Mouse (Mus musculus): ENCODE results near the gene Naxd.

The Naxd gene

DNA sequence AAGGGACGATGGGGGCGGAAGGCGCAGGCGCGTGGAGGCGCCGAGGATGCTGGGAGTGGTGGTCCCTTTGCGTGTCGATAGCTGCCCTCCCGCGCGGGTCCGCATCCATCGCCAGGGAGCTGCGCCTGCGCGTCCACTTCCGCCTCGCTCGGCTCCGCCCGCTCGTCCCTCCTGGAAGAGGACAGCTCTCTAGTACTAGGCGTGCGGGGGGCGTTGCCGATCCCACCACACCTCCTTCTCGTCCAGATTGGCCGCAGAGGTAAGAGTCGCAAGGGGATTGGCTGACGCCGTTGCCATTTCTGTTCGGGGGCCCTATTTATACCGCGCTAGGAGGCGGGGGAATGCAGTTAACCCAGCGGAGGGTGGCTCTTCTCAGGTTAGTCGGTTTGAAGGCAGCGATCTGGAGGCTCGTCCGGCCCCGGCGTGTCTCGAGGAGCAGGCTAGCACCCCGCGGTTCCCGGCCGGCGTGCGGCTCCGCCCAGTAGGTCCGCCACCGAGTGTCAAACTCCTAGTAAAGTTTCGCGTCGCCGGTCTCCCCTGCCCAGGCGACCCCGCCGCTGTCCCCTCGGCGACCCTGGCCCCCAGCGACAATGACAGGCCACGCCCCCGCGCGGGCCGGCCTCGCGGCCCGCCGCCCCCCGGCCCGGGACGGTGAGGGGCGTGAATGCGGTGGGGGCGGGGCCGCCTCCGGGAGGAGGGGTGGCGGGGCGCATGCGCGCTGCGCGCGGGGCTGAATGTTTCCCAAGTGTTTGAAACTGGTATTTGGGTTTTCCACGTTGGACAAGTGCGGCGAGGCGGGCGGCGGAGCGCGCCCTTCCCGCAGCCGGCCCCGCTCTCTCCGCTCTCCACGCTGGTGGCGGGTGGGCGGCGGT is 58.6 kb downstream of the Naxd start:
- peak; percentile 92 to 98 for DNase-seq (ENCODE audit: low spot score in 2 of 2)

DNA sequence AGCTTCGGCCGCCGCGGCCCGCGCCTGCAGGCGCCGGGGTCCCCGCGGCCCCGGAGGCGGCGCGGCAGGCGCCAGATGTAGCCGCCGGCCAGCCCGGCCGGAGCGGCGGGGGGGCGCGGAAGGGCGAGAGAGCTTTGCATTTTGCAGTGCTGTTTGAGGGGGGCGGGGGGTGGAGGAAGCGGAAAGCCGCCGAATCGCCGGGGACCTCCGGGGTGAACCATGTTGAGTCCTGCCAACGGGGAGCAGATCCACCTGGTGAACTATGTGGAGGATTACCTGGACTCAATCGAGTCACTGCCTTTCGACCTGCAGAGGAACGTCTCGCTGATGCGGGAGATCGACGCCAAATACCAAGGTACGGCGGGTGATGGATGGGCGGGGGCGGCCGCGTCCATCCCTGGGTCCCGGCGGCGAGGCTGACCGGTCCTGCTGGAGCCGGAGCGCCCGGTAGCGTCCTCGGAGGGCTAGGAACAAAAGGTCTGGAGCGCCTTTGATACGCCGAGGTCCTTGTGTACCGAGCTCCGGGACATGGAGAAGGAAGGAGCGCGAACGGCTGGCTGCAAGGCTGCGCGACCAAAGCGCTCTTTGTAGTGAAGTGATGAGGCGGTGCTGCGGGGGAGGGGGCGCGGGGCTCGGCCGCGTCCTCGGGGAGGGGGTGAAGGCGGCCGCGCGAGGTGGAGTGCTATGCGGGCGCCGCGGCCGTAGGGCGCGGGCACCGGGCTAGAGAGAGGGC is 59.6 kb downstream of the Naxd start:
- DNase-seq (ENCODE audit: low spot score in 2 of 2), result peak; percentile 73

DNA sequence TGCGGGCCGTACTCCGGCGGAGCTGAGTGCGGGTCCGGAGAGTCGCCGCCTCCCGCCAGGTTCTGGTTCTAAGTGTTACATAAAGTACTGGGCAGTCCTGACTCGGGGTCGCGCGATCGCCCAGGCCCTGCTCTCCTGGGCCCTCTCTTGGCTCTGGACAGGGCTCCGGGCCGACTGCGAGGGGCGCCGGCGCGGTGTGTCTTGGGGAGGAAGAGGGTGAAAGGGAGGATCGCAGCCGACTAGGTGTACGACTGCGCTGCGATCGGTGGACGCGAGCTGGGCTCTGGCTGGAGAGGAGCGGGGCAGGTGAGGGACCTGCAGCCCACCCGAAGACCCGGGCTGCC is 60.1 kb downstream of the Naxd start:
- DNase-seq (ENCODE audit: low spot score in 2 of 2), result no peak

DNA sequence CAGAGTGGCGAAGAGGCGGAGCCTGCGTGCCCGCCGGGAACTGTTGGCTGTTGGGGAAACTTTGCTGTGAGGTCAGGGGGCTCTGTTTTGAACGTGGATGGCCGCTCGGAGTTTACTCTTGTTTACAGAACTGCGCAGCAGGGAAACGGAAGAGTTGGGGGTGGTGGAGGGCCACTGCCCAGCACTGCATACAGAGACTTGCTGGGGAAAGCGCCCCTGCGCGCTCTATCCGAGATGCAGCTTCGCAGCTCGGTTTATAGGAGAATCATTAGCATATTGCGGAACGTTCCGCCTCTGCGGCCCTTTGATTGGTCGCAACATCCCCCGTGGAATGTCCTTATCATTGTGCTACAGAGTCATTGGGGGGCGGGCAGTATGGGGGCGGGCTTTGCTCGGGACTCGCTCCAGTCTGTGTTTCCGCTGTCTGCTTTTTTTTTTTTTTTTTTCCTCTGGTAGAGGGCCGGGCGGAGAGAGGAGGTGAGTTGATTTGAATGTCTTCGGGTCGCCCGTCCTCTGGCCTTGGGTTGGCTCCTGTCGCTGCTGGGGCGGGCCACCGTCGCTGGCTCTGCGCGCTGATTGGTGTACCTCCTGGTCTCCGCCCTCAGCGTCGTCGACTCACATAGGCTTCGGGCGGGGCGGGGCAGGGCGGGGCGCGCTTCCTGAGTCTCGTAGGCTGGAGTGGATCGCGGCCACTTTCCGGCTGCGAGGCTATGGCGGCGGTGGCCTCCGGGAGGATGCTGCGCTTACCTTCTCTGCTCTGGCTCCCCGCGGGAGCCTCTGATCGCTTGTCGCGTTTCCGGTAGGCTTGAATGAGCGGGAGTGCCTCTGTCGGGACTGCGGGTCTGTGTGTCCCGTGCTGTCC is 60.7 kb downstream of the Naxd start:
- peak; percentile 95 to 97 for DNase-seq (ENCODE audit: low spot score in 2 of 2)

DNA sequence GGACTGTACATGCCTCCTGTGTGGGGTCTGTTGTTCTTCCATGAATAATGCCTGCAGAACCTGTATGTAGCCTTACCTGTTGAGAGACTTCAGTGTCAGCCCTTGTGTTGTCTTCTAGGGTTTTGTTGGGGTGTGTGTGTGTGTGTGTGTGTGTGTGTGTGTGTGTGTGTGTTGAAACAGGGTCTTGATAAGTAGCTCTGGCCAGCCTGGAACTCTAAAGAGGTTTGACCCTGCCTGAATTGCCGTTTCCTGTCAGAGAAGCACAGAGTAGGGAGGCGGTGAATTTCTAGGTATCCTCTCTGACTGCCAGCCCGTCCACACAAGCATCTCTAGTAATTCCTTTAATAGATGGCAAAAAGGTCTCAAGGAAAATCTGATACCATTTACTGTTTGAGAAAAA is 62.2 kb downstream of the Naxd start:
- DNase-seq (ENCODE audit: low spot score in 2 of 2), result no peak

DNA sequence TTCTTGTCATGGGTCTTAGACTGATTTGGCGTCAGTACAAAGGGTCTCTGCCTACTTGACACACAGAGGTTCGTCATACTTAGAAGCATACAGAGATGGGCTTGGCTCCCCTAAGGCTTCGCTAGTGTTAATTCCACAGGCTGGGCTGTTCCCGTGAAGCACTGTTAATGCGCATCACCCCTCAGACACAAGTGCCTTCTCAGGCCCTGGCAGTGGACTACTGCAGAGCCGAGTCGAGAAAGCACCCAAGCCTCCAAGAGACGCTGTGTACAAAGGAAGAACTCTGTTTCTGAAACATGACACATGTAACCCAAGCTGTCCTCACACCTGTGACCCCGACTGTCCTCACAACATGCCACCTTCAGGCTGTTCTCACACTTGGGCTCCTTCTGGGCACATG is 62.9 kb downstream of the Naxd start:
- DNase-seq (ENCODE audit: low spot score in 2 of 2), result no peak

DNA sequence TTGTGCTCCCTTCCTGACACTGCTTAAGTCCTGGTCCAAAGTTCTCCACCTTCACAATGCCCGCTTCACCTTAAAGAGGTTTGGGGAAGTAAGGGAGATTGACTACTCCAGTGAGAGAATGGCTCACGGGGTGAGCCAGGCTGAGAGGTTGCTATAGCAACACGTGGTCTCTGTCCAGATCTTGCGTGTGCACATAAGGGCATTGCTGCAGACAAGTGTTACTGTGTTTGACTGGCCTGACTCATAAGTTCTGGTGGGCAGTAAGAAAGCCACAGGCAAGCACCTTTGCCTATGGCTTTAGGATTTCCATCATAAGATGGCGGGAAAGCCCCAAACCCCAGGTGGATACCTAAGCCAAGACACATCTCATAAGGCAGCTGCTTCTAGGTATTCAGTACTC is 66.9 kb downstream of the Naxd start:
- DNase-seq (ENCODE audit: low spot score in 2 of 2), result no peak

All from spleen, postnatal 10 days (tissue).